Mouse (Mus musculus) thymus, adult 2 months (tissue): ENCODE results near the gene Igsf21.

Experiments used
- CTCF ChIP-seq: fragments of 200-500 bp; IDR thresholded peaks from 2 replicates; pipeline ENCODE4 v1.5.1; 2012; ENCODE audit warnings: mild to moderate bottlenecking, control low read depth, low read length, moderate library complexity, borderline replicate concordance; ENCODE audit not compliant: control insufficient read depth, poor library complexity, insufficient read depth; ENCODE audit errors: extremely low read depth
- POLR2A ChIP-seq: fragments of 200-500 bp; IDR thresholded peaks from 2 replicates; pipeline ENCODE4 v1.6.1; 2012; ENCODE audit warnings: mild to moderate bottlenecking, low read length, control low read depth, moderate library complexity; ENCODE audit not compliant: control insufficient read depth, poor library complexity, insufficient read depth; ENCODE audit errors: extremely low read depth

- no peak for TF ChIP-seq CTCF
- no peak for TF ChIP-seq POLR2A
Measured at GRCm38 (mm10) chr4:140177055-140177454, 69.5 kb downstream of the Igsf21 start.
